Mouse (Mus musculus): Measurements from ENCODE around the gene Gm2000.
A peak's percentile ranks its signal among the peaks of the same experiment; 100 is the strongest.

DNA sequence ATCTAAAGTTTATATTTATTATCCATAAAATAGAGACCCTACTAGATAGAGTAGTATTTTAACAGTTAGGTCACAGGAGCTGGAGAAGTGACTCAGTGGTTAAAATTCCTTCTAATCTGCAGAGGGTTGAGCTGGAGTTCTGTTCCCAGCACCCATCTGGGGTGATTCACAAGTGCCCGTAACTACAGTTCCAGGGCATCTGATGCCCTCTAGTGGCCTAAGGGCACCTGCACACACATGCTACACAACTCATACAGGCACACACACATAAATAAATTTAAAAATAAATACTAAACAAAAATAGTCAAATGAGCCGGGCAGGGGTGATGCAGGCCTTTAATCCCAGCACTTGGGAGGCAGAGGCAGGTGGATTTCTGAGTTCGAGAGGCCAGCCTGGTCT, 15.4 kb downstream of the Gm2000 start:
- 0 out of 2 replicates have a peak, but pooled peaks have one; percentile 32 for TF ChIP-seq CTCF (IDR thresholded peaks at IDR 0.05; ENCODE audit: low read depth)
- no peak for TF ChIP-seq EP300 (IDR thresholded peaks at IDR 0.05; ENCODE audit: low read depth)
